Mouse (Mus musculus) frontal cortex, adult (tissue): ENCODE data around the gene Kdm5a.

Source experiments
- ATAC-seq: cut with Nextera tagmentation; 2 replicates; pipeline ENCODE4 v1.9.2; 2017; ENCODE audit warnings: mild to moderate bottlenecking, moderate library complexity, mixed read lengths; ENCODE audit not compliant: low TSS enrichment

The Kdm5a gene

DNA sequence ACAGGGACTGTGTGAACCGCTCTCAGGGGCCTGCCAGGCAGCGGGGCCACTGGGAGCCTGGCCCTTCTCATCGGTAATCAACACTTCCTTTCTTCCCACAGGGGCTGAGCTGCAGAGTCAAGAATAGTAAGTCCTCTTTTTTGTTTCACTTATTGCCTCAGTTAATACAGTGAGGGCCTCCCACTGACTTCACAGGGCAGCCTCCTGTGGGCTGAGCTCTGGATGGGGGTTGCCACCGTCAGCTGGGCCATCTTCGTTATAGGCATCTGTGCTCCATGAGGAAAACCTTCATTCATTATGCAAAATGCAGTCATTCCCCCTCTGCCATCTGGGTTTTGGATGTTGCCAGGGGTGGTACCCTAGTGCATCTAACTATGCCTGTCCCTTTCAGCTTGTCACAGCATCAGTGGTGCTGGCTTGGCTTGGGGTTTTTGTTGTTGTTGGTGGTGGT is 108.1 kb downstream of the Kdm5a start:
- peak; percentile 68 for ATAC-seq

DNA sequence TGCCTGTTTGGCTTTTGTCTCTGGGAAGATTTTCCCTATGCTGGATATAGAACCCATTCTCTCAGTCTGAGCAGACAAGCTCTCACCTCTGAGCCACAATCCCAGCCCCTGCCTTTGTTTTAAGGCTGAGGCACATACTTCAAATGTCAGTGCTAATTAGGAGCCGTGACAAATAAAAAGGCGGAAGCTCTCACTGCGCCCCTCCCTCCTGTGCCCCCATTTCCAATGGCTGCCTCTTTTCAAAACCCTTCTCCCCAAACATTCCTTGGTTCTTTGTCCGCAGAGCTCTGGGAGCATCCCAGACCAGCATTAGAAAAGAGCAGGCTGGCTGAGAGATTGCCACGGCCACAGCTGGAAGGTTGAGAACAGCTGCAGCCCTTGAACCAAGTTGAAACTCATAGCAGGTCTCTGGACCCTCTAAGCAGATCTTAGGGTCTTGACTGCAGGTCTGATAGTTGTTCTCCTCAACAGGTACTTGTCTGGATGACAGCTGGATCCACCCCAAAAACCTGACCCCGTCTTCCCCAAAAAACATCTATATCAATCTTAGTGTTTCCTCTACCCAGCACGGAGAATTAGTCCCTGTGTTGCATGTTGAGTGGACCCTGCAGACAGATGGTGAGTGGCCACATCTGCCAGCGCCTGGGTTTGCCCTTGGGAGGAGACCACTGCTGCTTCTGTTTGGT is 108.7 kb downstream of the Kdm5a start:
- ATAC-seq, result no peak

DNA sequence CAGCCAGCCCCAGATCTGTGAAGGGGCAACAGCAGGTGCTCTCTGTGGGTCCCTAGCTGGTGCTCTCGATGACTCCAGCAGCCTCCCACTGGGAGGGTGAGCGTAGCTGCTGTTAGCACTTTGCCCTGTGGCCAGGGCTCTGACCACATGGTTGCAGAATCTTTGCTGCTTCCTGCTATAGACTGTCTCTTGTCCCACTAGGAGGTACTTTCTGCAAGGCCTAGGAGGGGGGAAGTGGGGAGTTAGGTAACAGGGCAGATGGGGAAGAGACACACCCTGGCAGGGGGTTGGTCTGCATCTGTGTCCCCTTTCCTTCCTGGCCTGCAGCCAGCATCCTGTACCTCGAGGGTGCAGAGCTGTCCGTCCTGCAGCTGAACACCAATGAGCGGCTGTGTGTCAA is 109.5 kb downstream of the Kdm5a start:
- ATAC-seq, result no peak

DNA sequence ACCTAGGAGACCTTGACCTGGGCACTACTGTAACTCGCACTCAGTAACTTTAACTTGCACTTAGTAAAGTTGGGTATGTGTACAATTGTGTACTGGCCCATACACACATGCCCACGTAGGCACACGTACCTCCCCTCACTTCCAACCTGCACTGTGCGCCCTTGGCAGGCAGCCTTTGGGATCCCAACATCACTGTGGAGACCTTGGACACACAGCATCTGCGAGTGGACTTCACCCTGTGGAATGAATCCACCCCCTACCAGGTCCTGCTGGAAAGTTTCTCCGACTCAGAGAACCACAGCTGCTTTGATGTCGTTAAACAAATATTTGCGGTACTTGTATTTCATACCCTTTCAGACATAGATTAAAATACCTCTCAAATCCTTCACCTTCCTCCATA is 111.4 kb downstream of the Kdm5a start:
- no peak for ATAC-seq

DNA sequence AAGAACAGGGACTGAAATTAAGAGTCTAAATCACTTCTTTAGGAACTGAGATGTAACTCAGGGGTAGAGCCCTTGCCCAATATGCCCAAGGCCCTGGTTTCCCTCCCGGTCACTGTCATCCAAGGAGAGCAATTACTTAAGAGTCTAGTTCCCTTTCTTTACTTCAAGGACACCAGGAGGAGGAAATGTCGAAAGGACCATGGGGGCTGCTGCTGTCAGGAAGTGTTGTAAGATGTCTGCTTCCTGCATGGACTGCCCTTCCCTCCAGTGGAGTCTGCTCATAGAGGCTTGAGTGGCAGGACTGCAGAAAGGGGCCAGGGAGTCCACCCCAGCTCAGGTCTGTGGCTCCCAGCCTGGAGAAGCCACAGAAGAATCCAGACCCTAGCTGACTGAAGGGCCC is 115.4 kb downstream of the Kdm5a start:
- no peak for ATAC-seq

DNA sequence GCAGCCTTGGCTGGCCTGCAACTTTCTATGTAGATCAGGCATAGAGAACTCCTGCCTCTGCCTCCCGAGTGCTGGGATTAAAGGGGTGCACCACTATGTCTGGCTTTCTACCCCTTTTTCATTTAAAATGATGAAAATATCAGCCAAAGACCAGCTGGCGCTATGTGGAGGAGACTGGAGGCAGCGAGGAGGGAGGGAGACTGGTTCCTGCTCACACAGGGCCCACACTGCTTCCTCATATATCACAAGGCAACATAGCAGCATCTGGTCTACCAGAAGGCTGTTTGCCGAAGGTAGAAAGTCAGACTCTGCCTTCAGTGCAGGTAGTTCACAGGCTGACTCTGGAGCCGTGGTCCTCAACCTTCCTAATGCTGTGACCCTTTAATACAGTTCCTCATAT is 116.4 kb downstream of the Kdm5a start:
- peak; percentile 63 for ATAC-seq

DNA sequence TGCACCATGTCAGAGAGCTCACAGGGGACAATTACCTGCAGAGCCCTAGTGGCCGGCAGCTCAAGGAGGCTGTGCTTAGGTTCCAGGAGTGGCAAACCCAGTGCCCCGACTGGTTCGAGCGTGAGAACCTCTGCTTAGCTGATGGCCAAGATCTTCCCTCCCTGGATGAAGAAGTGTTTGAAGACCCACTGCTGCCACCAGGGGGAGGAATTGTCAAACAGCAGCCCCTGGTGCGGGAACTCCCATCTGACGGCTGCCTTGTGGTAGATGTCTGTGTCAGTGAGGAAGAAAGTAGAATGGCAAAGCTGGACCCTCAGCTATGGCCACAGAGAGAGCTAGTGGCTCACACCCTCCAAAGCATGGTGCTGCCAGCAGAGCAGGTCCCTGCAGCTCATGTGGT is 117.6 kb downstream of the Kdm5a start:
- no peak for ATAC-seq

DNA sequence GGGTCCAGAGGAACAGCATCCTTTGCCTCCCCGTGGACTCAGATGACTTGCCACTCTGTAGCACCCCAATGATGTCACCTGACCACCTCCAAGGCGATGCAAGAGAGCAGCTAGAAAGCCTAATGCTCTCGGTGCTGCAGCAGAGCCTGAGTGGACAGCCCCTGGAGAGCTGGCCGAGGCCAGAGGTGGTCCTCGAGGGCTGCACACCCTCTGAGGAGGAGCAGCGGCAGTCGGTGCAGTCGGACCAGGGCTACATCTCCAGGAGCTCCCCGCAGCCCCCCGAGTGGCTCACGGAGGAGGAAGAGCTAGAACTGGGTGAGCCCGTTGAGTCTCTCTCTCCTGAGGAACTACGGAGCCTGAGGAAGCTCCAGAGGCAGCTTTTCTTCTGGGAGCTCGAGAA is 118.1 kb downstream of the Kdm5a start:
- ATAC-seq, result no peak

DNA sequence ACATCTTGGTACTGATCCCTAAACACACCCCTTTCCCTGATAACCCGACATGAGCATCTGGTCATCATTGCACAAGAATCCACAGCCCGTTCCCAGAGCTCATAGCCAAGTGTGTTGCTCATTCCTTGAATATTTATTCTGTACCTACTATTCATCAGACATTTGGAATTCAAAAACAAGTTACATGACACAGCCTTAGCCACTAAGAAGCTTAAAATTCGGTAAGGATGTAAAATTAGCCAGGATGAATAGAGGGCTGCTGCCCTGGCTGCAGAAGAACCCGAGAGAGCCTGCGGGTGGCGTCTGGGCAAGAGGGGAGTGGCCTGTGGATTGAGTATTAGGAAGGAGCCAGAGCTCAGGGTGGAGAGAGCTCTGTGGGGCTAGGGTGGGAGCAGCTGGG is 118.8 kb downstream of the Kdm5a start:
- no peak for ATAC-seq

DNA sequence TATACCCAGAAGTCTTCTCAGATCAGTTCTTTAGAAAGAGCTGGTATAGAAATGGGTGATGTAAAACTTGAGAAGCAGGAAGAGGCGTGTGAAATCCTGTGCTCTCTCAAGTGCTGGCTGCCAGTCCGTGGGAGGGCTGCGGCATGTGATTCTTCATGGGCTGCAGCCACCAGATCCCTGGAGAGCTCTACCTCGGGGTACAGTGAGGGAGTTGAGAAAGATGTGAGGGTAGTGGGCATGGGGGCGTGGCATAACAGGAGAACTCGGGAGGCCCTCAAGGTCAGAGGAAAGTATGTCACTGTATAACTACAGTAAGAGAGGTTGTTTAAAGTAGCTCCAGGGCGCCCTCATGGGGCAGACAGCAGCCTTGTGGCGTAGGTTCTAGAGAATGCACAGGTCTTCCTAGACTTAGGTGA is 119.3 kb downstream of the Kdm5a start:
- ATAC-seq, result peak; percentile 71

DNA sequence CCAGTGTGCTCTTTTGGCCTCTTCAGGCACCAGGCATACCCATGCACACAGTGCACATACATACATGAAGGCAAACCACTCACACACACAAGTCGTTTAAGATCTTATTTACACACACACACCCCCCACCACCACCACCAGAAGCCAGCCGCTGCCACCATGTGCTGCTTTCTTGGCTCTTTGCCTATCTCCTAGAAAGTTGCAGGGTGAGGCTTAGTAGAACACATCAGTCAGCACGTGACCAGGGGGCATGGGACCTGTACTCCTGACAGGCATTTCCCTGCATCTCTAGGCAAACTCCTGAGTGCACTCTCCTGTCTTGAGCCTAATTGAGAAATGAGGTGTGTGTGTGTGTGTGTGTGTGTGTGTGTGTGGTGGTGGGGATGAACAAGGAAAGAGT is 121.1 kb downstream of the Kdm5a start:
- ATAC-seq, result no peak

DNA sequence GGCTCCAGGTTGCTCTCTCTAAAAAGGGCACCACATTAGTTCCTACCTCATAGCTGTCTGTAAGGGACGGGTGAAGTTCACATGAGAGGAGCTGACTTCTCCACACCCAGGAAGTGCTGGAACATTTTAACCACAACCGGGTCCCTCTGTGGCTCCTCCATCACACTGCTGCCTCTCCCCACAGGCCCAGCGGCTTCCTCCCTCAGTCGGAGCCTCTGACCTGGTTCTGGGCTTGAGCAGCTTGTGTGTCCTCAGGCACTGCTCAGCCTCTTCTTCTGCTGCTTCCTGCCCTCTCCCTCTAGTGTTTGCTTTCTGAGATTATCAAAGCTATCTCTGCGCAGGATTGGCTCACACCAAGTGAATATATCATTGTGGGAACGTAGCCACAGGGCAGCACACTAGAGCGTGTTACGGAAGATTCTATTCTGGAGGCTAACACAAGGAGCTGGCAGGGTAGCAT is 122.2 kb downstream of the Kdm5a start:
- ATAC-seq, result peak; percentile 5; the same call in 1 of the 2 replicates

DNA sequence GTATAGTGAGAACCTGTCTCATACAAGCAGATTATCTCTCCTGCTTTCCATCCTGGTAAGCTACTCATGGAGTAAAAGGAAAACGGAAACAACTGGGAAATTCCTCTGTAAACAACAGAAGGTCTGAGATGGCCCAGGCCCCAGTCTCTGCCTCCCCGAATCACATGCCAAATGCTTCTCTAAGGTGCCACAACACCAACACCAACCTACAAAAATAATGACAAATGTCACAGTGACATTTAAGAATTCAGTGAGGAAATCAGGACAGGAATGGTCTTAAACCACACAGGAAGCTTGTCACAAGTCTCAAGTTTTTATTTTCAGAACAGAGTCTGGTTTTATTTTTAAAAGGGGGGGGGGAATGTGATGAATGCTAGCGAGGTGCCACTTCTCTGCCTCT is 124.7 kb downstream of the Kdm5a start:
- peak; percentile 3; the same call in 1 of the 2 replicates for ATAC-seq

DNA sequence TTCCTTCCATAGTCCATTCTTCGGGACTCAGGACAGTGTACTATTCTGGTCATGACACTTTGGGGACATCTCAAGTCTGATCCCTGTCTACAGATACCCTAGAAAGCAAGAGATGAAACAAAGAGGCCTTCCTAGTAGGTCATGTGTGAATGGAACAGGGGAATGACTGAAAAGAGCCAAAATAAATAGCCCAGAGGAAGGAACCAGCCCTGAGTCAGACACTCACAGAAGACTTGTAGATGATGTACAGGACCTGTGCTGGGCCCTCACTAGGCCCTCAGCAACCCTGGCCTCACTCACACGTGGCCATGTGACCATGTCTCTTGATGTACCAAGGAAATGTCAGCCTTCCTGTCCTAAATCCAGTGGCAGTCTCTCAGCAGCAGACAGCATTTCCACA is 125.5 kb downstream of the Kdm5a start:
- no peak for ATAC-seq

DNA sequence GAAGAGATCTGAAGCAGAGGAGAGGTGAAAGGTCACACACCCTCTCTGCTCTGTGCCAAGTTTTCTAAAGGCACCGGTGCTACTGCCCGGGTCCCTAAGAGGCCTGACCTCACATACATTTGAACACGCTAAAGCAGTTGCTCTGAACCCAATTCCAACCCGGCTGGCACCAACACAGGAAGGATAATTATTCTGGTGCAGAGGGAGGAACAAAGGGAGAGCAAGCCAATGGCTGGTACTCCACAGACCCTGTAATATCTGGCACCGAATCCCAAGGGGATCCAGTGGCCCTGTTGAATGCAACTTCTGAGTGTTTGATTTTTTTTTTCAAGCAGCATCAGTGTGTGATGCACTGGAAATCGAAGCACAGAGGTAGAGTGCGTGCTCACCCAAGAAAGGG is 127.1 kb downstream of the Kdm5a start:
- no peak for ATAC-seq

DNA sequence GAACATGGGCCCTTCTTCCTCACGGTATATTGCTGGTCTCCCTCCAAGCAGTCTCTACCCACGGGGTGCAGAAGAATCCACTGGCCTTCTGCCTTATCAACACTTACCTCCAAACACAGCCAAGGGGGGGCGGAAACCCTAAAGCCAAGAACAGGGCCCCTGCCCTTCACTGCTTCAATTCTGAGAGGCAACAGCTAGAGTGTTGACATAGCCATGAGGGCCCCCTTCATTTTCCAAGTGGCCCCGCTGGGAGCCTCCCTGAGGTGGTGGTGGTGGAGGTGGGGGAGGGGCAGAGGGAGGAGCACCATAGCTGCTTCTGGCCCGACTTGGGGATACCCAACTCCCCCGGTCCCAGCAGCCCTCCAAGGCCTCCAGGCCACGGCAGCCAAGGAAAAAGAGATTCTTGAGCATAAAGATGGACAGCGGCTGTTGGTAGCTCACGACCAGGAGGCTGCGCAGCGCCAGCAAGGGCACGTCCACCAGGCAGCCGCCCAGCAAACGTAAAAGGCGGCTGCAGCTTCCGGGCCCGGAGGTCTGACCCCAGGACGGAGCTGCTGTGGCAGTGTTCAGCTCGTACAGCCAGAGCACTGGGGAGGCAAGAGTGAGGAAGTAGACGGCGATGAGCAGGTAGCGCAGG is 128.1 kb downstream of the Kdm5a start:
- ATAC-seq, result no peak

DNA sequence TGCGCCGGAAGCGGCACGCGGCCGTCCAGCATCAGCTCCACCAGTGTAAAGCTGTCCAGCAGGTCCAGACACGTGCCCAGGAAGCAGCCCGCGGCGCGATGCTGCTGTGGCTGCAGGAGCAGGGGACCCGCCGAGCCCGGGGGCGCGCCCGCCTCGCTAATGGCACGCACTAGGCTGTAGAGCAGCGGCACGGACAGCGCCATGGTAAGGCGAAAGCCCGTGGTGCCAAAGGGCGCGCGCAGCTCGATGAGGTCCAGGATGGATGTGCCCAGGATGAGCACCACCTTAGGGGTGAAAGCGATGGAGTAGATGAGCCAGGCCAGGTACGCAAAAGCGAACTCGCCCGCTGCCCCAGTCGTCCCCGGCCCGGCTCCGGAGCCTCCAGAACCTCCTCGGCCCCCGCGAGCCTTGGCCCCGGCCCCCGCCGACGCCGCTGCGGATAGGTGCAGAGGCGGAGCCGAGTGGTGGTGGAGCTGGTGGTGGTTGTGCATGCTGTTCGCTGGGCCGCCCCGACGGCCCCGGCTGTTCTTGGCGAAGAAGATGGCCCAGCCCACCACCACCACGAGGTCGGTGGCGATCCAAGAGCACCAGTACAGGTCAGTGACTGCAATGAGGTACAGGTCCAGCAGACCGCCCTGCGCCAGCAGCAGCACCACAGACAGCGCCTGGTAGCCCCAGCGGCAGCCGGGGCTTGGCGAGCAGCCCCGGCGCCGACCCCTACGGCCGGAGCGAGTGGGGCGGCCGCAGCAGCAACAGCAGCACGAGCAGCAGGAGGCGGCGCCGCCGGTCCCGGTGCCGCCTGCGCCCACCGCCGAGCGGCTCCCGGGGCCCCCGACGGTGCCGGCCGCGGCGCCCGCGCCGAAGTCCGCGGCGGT is 128.8 kb downstream of the Kdm5a start:
- no peak; the same call in 1 of the 2 replicates for ATAC-seq

DNA sequence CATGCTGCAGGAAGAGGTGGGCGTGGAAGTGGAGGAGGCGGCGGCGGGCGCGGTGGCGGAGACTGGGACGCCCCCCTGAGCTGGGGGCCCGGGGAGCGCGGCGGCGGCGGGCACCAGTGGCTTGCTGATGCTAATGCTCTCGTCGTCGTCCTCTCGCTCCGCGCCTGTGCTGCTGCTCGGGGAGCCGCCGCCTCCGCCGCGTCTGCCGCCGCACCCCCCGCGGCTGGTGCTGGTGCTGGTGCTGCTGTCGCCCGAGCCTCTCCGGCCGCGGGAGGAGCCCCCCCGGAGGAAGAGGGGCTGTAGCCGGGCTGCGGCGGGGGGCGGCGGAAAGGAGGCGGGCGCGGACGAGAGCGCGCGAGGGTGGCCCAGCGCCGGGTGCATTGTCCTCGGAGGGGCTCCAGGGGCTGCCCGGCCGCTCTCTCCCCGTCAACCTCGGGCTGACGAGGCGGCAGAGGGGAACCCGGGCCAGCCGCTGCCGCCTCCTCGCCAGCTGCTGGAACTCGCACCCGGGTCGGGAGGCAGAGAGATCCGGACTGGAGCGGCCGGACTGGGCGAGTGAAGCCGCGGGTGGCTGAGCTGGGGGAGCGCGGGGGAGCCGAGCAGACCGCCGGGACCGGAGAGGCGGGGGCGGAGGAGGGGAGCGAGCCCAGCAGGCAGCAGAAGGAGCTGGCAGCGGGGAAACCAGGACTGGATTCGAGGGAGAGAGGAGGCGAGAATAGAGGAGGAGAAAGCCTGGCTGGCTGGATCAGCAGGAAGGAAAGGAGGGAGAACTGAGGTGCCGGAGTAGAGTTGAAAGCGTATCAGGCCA is 129.7 kb downstream of the Kdm5a start, which contains the start of gene Tmem121b:
Gene Tmem121b (minus strand): TSS at position 434 of the 808 bp plus-strand sequence.
- ATAC-seq, result peak; percentile 66
